Mouse (Mus musculus) MEL (cell line): ENCODE results near the gene Cyp1a2. TPM values are rescaled to one million over a fixed set of nuclear protein-coding genes. Genes with fewer than 3 reads are reported as not detected.

ENCODE experiments used
- DNase-seq: peaks from one replicate; pipeline ENCODE4 v3.0.0; 2011; ENCODE audit warnings: low read depth, low spot score
- H3K27ac ChIP-seq: 2 replicates; pipeline ENCODE4 v1.5.1; 2012; ENCODE audit warnings: low read depth, mild to moderate bottlenecking, control low read depth, low read length, moderate library complexity; ENCODE audit not compliant: control insufficient read depth
- H3K27me3 ChIP-seq, 2 experiments: fragments of 150-350 bp in 1 of 2; sonication (generic) in 1 of 2; 2 replicates each; pipeline ENCODE4 v1.6.1; 2012; ENCODE audit warnings: low read length in 2 of 2, mild to moderate bottlenecking in 2 of 2, improper control_type of control experiment in 1 of 2, moderate library complexity in 1 of 2; ENCODE audit not compliant: insufficient read depth in 2 of 2, control insufficient read depth in 1 of 2
- H3K36me3 ChIP-seq, 2 experiments: 2 replicates each; pipeline ENCODE4 v1.6.1; 2012 to 2014; ENCODE audit warnings: low read length in 2 of 2, improper control_type of control experiment in 1 of 2, inconsistent platforms in 1 of 2, mild to moderate bottlenecking in 1 of 2; ENCODE audit not compliant: insufficient read depth in 2 of 2, control insufficient read depth in 1 of 2
- H3K4me1 ChIP-seq, 2 experiments: fragments of 150-350 bp in 1 of 2; sonication (generic) in 1 of 2; 2 replicates each; pipeline ENCODE4 v1.6.1; 2012; ENCODE audit warnings: low read length in 2 of 2, improper control_type of control experiment in 1 of 2, mild to moderate bottlenecking in 1 of 2; ENCODE audit not compliant: insufficient read depth in 2 of 2, control insufficient read depth in 1 of 2
- H3K4me3 ChIP-seq, 2 experiments: fragments of 150-350 bp in 1 of 2; sonication (generic) in 1 of 2; 2 replicates each; pipeline ENCODE4 v1.5.1; 2012; ENCODE audit warnings: low read depth in 2 of 2, low read length in 2 of 2, mild to moderate bottlenecking in 2 of 2, moderate library complexity in 2 of 2, control low read depth in 1 of 2, improper control_type of control experiment in 1 of 2; ENCODE audit not compliant: control insufficient read depth in 1 of 2, insufficient read depth in 1 of 2
- H3K79me2 ChIP-seq: 2 replicates; pipeline ENCODE4 v1.6.1; 2012; ENCODE audit warnings: mild to moderate bottlenecking, low read length, moderate library complexity; ENCODE audit not compliant: control insufficient read depth, poor library complexity, insufficient read depth
- H3K9ac ChIP-seq: 2 replicates; pipeline ENCODE4 v1.6.1; 2012; ENCODE audit warnings: low read depth, mild to moderate bottlenecking, control low read depth, low read length, moderate library complexity; ENCODE audit not compliant: control insufficient read depth, poor library complexity, severe bottlenecking
- H3K9me3 ChIP-seq: fragments of 150-350 bp; sonication (generic); replicated peaks from 2 replicates; pipeline ENCODE4 v1.6.1; 2012; ENCODE audit warnings: mild to moderate bottlenecking, low read length, improper control_type of control experiment, moderate library complexity; ENCODE audit not compliant: insufficient read depth
- BHLHE40 ChIP-seq: IDR thresholded peaks from 2 replicates; pipeline ENCODE4 v1.6.1; 2012; ENCODE audit warnings: low read depth, mild to moderate bottlenecking, inconsistent platforms, low read length, improper control_type of control experiment, borderline replicate concordance
- CHD1 ChIP-seq: IDR thresholded peaks from 2 replicates; pipeline ENCODE4 v1.6.1; 2012; ENCODE audit warnings: low read depth, mild to moderate bottlenecking, inconsistent platforms, low read length, improper control_type of control experiment
- E2F4 ChIP-seq: IDR thresholded peaks from 2 replicates; pipeline ENCODE4 v1.6.1; 2011; ENCODE audit warnings: low read depth, low read length, improper control_type of control experiment, borderline replicate concordance
- ELF1 ChIP-seq: IDR thresholded peaks from 2 replicates; pipeline ENCODE4 v1.6.1; 2014; ENCODE audit warnings: low read depth, mild to moderate bottlenecking, inconsistent platforms, low read length, improper control_type of control experiment, moderate library complexity
- ETS1 ChIP-seq: IDR thresholded peaks from 2 replicates; pipeline ENCODE4 v1.6.1; 2012; ENCODE audit warnings: low read depth, mild to moderate bottlenecking, inconsistent platforms, low read length, improper control_type of control experiment, moderate library complexity
- GATA1 ChIP-seq: IDR thresholded peaks from 2 replicates; pipeline ENCODE4 v1.6.1; 2011; ENCODE audit warnings: low read depth, low read length, improper control_type of control experiment
- HCFC1 ChIP-seq: IDR thresholded peaks from 2 replicates; pipeline ENCODE4 v1.6.1; 2012; ENCODE audit warnings: low read depth, mild to moderate bottlenecking, inconsistent platforms, low read length, improper control_type of control experiment, moderate library complexity
- JUND ChIP-seq: IDR thresholded peaks from 2 replicates; pipeline ENCODE4 v1.6.1; 2011; ENCODE audit warnings: low read depth, mild to moderate bottlenecking, improper control_type of control experiment, low read length
- MEF2A ChIP-seq: IDR thresholded peaks from 2 replicates; pipeline ENCODE4 v1.6.1; 2014; ENCODE audit warnings: low read depth, mild to moderate bottlenecking, inconsistent platforms, low read length, improper control_type of control experiment; ENCODE audit not compliant: poor library complexity, insufficient replicate concordance, severe bottlenecking; ENCODE audit errors: extremely low read depth
- MYB ChIP-seq: IDR thresholded peaks from 2 replicates; pipeline ENCODE4 v1.6.1; 2011; ENCODE audit warnings: mild to moderate bottlenecking, low read depth, low read length, improper control_type of control experiment
- MYC ChIP-seq: IDR thresholded peaks from 2 replicates; pipeline ENCODE4 v1.6.1; 2011; ENCODE audit warnings: low read depth, mild to moderate bottlenecking, low read length, improper control_type of control experiment, moderate library complexity
- NRF1 ChIP-seq: IDR thresholded peaks from 2 replicates; pipeline ENCODE4 v1.6.1; 2014; ENCODE audit warnings: low read depth, mild to moderate bottlenecking, inconsistent platforms, low read length, improper control_type of control experiment, moderate library complexity; ENCODE audit not compliant: poor library complexity, insufficient read depth, severe bottlenecking
- POLR2AphosphoS2 ChIP-seq: IDR thresholded peaks from 2 replicates; pipeline ENCODE4 v1.6.1; 2011; ENCODE audit warnings: low read length, improper control_type of control experiment
- POLR2AphosphoS5 ChIP-seq: IDR thresholded peaks from 2 replicates; pipeline ENCODE4 v1.6.1; 2012; ENCODE audit warnings: low read depth, borderline replicate concordance, mild to moderate bottlenecking, inconsistent platforms, low read length, moderate library complexity, mixed read lengths
- RAD21 ChIP-seq: IDR thresholded peaks from 2 replicates; pipeline ENCODE4 v1.6.1; 2011; ENCODE audit warnings: mild to moderate bottlenecking, low read depth, low read length, improper control_type of control experiment
- RCOR1 ChIP-seq: IDR thresholded peaks from 2 replicates; pipeline ENCODE4 v1.6.1; 2012; ENCODE audit warnings: low read depth, mild to moderate bottlenecking, inconsistent platforms, low read length, improper control_type of control experiment
- TCF12 ChIP-seq: IDR thresholded peaks from 2 replicates; pipeline ENCODE4 v1.6.1; 2014; ENCODE audit warnings: low read depth, mild to moderate bottlenecking, inconsistent platforms, low read length, improper control_type of control experiment, moderate library complexity
- UBTF ChIP-seq: IDR thresholded peaks from 2 replicates; pipeline ENCODE4 v1.6.1; 2012; ENCODE audit warnings: low read depth, mild to moderate bottlenecking, inconsistent platforms, low read length, improper control_type of control experiment, moderate library complexity, borderline replicate concordance; ENCODE audit not compliant: insufficient read depth
- USF1 ChIP-seq: IDR thresholded peaks from 2 replicates; pipeline ENCODE4 v1.6.1; 2014; ENCODE audit warnings: low read depth, mild to moderate bottlenecking, inconsistent platforms, low read length, improper control_type of control experiment, moderate library complexity
- USF2 ChIP-seq, 2 experiments: IDR thresholded peaks; 2 replicates each; pipeline ENCODE4 v1.6.1; 2011 to 2012; ENCODE audit warnings: improper control_type of control experiment in 2 of 2, low read length in 2 of 2, borderline replicate concordance in 1 of 2, inconsistent platforms in 1 of 2, low read depth in 1 of 2, mild to moderate bottlenecking in 1 of 2; ENCODE audit not compliant: insufficient read depth in 1 of 2
- ZMIZ1 ChIP-seq: IDR thresholded peaks from 2 replicates; pipeline ENCODE4 v1.6.1; 2012; ENCODE audit warnings: low read depth, mild to moderate bottlenecking, inconsistent platforms, low read length, improper control_type of control experiment, moderate library complexity
- ZNF384 ChIP-seq: IDR thresholded peaks from 2 replicates; pipeline ENCODE4 v1.6.1; 2012; ENCODE audit warnings: low read depth, mild to moderate bottlenecking, inconsistent platforms, low read length, improper control_type of control experiment
- polyA plus RNA-seq, 2 experiments: library from polyadenylated mRNA; stranded (reverse) in 1 of 2; unstranded in 1 of 2; fragments of >175 nt in 1 of 2; fragments of >200 nt in 1 of 2; gene quantifications; 2 replicates each; pipeline versions ENCODE4 v1.2.1 to v1.2.4; 2012; ENCODE audit warnings: low replicate concordance in 2 of 2, low read depth in 1 of 2; ENCODE audit not compliant: insufficient read length in 2 of 2, insufficient read depth in 1 of 2, missing spikeins in 1 of 2
- total RNA-seq: library from RNA; depleted of rRNA; stranded (reverse); fragments of 300-350 nt; gene quantifications from 2 replicates; pipeline ENCODE4 v1.2.3, GENCODE M21; 2012

Gene Cyp1a2
- total and polyA plus RNA-seq, 3 experiments, result not detected

- TF ChIP-seq UBTF, result no peak
- no peak for TF ChIP-seq RAD21
- TF ChIP-seq ETS1, result peak; percentile 50; the same call in 1 of the 2 replicates
- TF ChIP-seq MYB, result no peak
- no peak for TF ChIP-seq E2F4
- TF ChIP-seq HCFC1, result no peak
- no peak for TF ChIP-seq RCOR1
- 0 out of 2 replicates have a peak, but pooled peaks have one; percentile 39 for TF ChIP-seq CHD1
- TF ChIP-seq ZNF384, result no peak
- no peak for TF ChIP-seq BHLHE40
- TF ChIP-seq JUND, result no peak
Observed at GRCm38 (mm10) chr9:57638651-57639459, 44.6 kb downstream of the Cyp1a2 start (continued).

- Histone ChIP-seq H3K79me2 (peaks cover 98% of the 10 kb centered on the region), H3K27ac (no peak overlapping the region; the same call in 1 of the 2 replicates), H3K4me1 (peaks cover 25 to 59% of the 10 kb centered on the region in 2 experiments), H3K27me3 (no peaks in the 10 kb centered on the region), H3K4me3 (no peak overlapping the region), H3K9me3 (no peaks in the 10 kb centered on the region), H3K36me3 (peaks cover 12 to 54% of the 10 kb centered on the region in 2 experiments), H3K9ac (no peak overlapping the region)
- TF ChIP-seq ETS1 (peak; percentile 55; the same call in 1 of the 2 replicates), NRF1 (no peak), TCF12 (0 out of 2 replicates have a peak, but pooled peaks have one; percentile 12), USF2 (IDR thresholded peaks at IDR 0.05; ENCODE audit: borderline replicate concordance in 1 of 2, insufficient read depth in 1 of 2, low read depth in 1 of 2, low read length in 2 of 2) (no peak), MEF2A (peak; percentile 90)
- DNase-seq, result peak; percentile 49
Observed at GRCm38 (mm10) chr9:57637741-57638322, 45.7 kb downstream of the Cyp1a2 start.

GRCm38 (mm10) chr9:57637272-57637671, 46.2 kb downstream of the Cyp1a2 start:
- Histone ChIP-seq H3K36me3 (peaks cover 12 to 49% of the 10 kb centered on the region in 2 experiments), H3K4me1 (peaks cover 22 to 54% of the 10 kb centered on the region in 2 experiments)

More at GRCm38 (mm10) chr9:57637272-57637671, 46.2 kb downstream of the Cyp1a2 start:
- TF ChIP-seq ELF1 (no peak), GATA1 (no peak), UBTF (no peak), ZMIZ1 (no peak), POLR2AphosphoS5 (no peak), USF1 (no peak), JUND (no peak), MYB (no peak), MYC (no peak), POLR2AphosphoS2 (no peak), NRF1 (no peak)
- no peak overlapping the region for H3K4me3 ChIP-seq
- no peaks in the 10 kb centered on the region for H3K27me3 ChIP-seq
- DNase-seq, result no peak
- H3K9ac ChIP-seq, result no peak overlapping the region
- no peaks in the 10 kb centered on the region for H3K9me3 ChIP-seq
- no peak overlapping the region for H3K27ac ChIP-seq
- peaks cover 92% of the 10 kb centered on the region for H3K79me2 ChIP-seq
